Mouse (Mus musculus): ENCODE data around the gene Tspan4.

DNA sequence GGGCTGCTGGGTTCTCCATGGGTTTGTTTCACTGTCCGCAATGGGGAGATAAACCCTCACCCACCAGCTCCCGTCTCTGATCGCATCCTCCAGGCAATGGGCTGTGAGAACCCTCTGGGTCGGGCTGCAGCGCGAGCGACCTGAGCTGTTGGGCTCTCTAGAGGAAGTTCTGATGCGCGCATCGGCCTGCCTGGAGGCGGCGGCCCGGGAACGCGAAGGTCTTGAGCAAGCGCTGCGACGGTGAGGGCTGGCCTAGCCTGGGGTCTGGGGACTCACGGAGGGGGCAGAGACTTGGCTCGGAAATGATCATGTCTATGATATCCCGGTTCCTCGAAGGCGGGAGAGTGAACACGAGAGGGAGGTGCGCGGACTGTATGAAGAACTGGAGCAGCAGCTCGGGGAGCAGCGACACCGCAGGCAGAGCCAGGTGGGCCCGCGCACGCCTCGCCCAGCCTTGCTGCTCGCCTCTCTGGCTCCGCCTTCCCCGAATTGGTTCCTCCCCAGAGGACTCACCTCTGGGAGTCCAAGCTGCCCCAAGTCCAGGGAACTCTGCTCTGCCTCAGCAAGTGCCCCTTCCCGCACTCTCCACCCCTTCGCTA, 10.3 kb upstream of the Tspan4 start:
- TF ChIP-seq GATA1 (IDR thresholded peaks at IDR 0.05; ENCODE audit: low read length) = no peak
- TF ChIP-seq TAL1 (IDR thresholded peaks at IDR 0.05; ENCODE audit: low read length) = no peak
